ENCODE assay signal across 21 mouse cellular contexts in genomic region chr10:18561445-18561844, GRCm38 (mm10). TPM values are rescaled to one million over a fixed set of nuclear protein-coding genes. Genes with fewer than 3 reads are reported as not detected.
A peak's percentile ranks its signal among the peaks of the same experiment; 100 is the strongest.
DNase-seq lines count a peak whose midpoint lies in the region; ATAC-seq and TF ChIP-seq lines count a peak whose summit lies in the region.
"Had no signal": no experiment of that assay in that cellular context is flagged by ENCODE, and none has a peak within 500 bp of the region (broad histone marks: within the 10 kb centered on the region; RNA-seq: fewer than 3 reads in every experiment).

No protein-coding gene starts in this region.

- peak; percentile 52 for ATAC-seq in megakaryocyte progenitor cell, adult 5-6 weeks (replicated peaks; ENCODE audit: poor library complexity)
- ATAC-seq: activated CD4-positive, CD25-positive, alpha-beta regulatory T cell, adult 4 months; forebrain, embryonic 16.5 days had no signal

- TF ChIP-seq CTCF in layer of hippocampus, adult 2 months (conservative IDR thresholded peaks at IDR 0.05) = 0 out of 2 replicates have a peak, but pooled peaks have one; percentile 17

- DNase-seq in layer of hippocampus, adult 2 months (ENCODE audit: low spot score in 2 of 2) = no peak
- DNase-seq in layer of hippocampus, postnatal 36 days = no peak
- peak; percentile 3 to 6 for DNase-seq in B cell, adult 2 months
- DNase-seq in ZHBTc4 (ENCODE audit: low read depth, low spot score) = peak; percentile 42
- no peak for DNase-seq in right cerebral cortex, postnatal 4 days
- no peak for DNase-seq in cerebellum, adult 11-12 months
- no peak for DNase-seq in retina, embryonic 14.5 days (ENCODE audit: low spot score)
- DNase-seq: adrenal gland, postnatal 14 days; cerebellum, adult 2 months; cerebellum, postnatal 10 days; gastrocnemius, postnatal 10 days; heart, adult 2 months; heart, postnatal 14 days; kidney, adult 11 months had no signal

- no peak overlapping the region for H3K4me3 ChIP-seq in layer of hippocampus, adult 2 months
- H3K4me3 ChIP-seq: embryonic facial prominence, embryonic 13.5 days; forebrain, embryonic 12.5 days; heart, adult 2 months; heart, embryonic 15.5 days; hindbrain, embryonic 15.5 days had no signal

- no peak overlapping the region for H3K27ac ChIP-seq in layer of hippocampus, adult 2 months
- H3K27ac ChIP-seq: embryonic facial prominence, embryonic 13.5 days; forebrain, embryonic 12.5 days; heart, adult 2 months; heart, embryonic 15.5 days; hindbrain, embryonic 15.5 days had no signal

RNA-seq across cellular contexts. Expression of gene Hebp2, which starts 15.6 kb away (rescaled TPM):
- total RNA-seq in layer of hippocampus, adult 2 months (2021) = 1 to 10 TPM; 2.7 to 2.8 TPM
- 1 to 10 TPM; 3.2 to 3.5 TPM for total RNA-seq in layer of hippocampus, postnatal 36 days (2021)
- total RNA-seq in megakaryocyte progenitor cell, adult 5-6 weeks (2015) = 0.46 and 1.4 TPM in 2 replicates
- total RNA-seq in megakaryocyte progenitor cell, adult 5-6 weeks (2017) = 0.20 and 0.96 TPM in 2 replicates

Comparison
In these comparisons a context has a peak if more than half of its experiments do, and no peak if none do; other contexts are left out.
1. DNase-seq: peak in B cell, adult 2 months (2 of 2) and ZHBTc4 (single experiment); none in layer of hippocampus, adult 2 months (0 of 2), layer of hippocampus, postnatal 36 days (0 of 2), right cerebral cortex, postnatal 4 days (single experiment), cerebellum, adult 11-12 months (single experiment) and retina, embryonic 14.5 days (single experiment).